Mouse (Mus musculus): ENCODE data around the gene Gm904.
"Not testable (repeated sequence)": the region's sequence is repeated elsewhere in the genome, so short reads cannot be mapped to it uniquely, and the experiment has no call there.

Gene Gm904

GRCm38 (mm10) chr13:50642928-50643327 lies at the start of gene Gm904:
Gene Gm904, plus strand, starts transcription at chr13:50643228.
- DNase-seq (ENCODE audit: extremely low spot score, low read depth, low spot score) = not testable (repeated sequence)

GRCm38 (mm10) chr13:50648771-50649170 lies 5.7 kb downstream of the Gm904 start:
- not testable (repeated sequence) for DNase-seq (ENCODE audit: extremely low spot score, low read depth, low spot score)
